Mouse (Mus musculus): ENCODE data around the gene Slamf6.
"Not testable (repeated sequence)": the region's sequence is repeated elsewhere in the genome, so short reads cannot be mapped to it uniquely, and the experiment has no call there.

Gene Slamf6

DNA sequence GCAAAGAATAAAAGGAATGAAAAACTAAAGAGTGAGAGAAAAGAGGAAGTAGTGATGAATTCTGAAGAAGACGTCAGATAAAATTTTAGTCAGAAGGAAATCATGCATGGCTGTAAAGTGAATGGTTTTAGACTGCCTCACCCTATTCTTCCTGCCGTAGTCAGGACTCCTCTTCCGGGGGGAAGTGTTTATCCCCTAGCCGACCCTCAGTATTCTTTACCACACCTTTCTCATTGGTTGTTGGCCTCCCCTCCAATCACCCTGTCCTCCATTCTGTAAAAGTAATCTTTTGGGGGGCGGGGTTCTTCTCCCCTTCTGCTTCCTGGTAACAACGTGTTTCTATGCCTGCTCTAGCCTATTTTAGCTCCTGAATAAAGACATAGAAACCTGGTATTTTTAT is 37.8 kb downstream of the Slamf6 start:
- DNase-seq (ENCODE audit: extremely low spot score, low spot score): no peak

DNA sequence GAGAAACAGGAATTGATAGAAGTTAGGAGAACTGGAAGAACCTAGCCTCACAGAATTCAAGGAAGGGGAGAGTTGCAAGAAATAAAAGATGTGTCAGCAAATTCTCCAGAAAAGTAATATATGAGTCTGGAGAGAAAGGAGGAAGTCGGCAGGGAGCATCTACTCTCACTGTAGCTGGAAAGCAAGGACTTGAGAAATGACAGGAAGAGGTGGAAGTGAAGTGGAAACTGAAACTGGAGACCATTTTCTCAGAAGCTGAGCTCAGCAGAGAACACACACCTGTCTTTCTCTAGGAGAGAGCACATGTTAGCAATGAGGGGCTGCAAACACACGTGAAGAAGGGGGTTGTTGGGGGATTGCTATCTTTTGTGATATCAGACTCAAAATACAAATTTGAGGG is 40.1 kb downstream of the Slamf6 start:
- DNase-seq (ENCODE audit: extremely low spot score, low spot score): no peak

DNA sequence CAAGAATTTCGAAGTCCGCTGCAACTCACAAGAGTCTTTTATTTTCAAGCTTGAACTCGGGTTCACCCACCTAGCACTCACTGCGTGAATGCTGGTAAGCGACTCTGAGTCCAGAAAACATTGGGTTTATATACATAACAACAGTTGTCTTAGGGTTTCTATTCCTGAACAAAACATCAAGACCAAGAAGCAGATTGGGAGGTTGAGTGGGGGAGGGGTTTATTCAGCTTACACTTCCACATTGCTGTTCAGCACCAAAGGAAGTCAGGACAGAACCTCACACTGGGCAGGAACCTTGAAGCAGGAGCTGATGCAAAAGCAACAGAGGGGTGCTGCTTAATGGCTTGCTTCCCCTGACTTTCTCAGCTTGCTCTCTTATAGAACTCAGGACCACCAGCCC is 43.4 kb downstream of the Slamf6 start:
- DNase-seq (ENCODE audit: extremely low spot score, low spot score): no peak

DNA sequence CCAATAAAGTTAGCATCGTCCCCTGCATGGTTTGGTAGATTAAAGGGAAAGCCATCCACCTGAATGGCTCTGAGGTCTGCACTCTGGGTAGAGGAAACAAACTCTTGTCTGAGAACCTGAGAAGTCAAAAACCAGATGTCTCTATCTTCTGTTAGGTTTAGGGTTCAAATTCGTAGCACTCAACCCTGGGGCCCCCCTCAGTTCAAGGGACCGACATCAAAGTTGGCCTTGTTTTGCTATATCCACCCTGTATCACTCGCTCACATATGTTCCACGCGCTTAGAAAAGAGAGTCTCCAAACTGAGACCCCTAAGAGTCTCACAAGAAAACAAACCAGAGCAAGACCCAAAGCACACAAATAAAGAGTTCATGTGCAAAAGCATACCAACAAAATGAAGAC is 44.4 kb downstream of the Slamf6 start:
- no peak for DNase-seq (ENCODE audit: extremely low spot score, low spot score)

DNA sequence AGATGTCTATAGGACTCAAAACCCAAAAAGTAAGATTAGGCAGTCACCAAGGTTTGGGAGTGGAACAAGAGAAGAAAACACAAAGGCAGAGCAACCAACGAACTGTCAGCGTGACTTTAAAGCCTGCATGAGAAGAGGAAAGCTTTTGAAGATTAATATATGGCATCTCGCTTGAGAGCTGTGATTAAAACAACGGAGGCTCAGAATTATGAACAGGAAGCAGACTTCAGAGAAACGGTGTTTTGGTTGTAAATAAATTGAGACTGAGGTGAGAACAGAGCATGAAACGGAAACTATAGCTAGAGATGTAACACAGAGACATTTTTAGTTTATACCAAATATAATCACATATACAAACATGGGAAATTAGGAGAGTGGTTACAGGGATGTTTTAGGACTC is 46.3 kb downstream of the Slamf6 start:
- no peak for DNase-seq (ENCODE audit: extremely low spot score, low spot score)

DNA sequence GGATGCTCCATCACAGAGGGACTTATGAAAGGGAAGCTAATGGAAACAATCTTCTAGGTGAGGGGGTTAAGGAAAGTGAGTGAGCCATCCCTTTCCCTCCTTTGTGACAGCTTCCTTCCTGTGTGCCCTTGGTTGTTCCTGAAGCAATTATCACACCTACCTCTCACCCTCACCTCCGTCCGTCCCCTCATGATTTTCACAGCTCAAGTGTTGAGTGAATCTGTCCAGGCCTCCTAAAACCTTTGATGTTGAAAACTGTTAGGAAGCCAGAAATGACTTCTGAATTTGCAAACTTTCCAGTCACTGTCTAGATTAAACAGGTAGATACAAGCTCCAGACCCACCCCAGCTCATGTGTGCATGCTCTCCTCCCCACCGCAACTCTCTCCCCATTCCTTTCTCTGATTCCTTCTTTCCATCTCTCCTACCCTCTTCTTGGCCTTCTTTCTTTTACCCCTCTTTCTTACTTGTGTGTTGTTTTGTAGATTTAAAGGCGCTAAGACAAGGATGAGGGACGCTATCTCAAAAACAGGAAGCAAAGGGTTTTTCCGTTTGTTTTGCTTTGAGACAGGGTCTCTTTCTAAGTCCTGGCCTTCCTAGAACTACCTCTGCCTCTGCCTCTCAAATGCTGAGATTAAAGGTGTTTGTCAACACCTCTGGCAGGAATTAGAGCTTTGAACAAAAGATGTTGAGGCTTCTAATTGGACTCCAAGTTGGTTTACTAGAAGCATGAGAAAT is 48.9 kb downstream of the Slamf6 start:
- DNase-seq (ENCODE audit: extremely low spot score, low spot score): no peak

DNA sequence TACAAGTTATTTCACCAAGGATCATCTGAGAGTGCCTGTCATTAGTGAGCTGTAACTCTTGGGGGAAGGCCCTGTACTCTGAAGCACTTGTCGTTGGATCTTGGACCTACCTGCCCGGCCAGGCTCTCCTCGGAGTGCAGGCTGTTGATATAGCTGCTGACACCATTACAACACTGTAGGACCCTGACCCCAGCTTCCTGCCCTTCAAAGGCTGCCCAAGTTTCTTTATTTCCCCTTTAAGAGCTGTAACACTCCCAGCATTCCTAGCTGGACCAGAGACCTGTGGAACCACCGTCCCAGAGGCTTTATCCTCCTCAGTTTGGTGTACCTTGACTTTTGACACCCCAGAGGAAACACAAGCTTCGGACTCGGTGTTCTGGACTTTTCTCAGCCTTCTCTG is 51.9 kb downstream of the Slamf6 start:
- DNase-seq (ENCODE audit: extremely low spot score, low spot score): no peak

DNA sequence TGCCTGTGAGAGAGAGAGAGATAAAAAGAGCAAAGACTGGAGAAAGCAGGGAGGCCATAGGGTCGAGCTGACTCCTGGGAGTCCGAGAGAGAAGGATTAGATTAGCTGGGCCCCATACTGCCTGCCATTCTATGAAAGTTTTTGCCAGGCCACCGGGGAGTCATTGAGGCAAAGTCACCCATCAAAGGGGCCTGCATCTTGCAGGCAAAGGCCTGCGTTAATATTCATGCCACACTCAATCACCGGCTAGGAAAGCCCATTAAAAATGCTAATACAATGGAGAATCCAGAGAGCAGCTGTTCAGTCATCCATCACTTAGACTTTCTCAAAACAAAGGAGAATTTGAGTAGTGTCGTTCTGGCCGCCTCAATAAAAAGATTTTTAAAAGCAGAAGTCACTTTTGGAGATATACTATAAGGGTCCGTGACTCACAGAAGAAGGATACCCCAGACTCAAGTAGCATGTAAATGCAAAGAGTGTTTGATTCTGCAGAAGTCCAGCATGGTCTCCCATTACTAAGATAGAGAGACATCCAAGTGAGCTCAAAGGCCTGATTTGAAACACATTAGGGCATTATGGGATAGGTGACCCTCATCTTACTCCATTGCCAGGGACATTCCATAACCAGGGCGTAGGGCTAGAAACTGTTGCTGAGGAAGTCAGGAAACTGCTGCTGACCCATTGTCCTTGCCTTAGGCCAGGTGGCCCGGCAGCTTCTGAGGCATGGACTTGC is 53.7 kb downstream of the Slamf6 start:
- peak; percentile 30 for DNase-seq (ENCODE audit: extremely low spot score, low spot score)

DNA sequence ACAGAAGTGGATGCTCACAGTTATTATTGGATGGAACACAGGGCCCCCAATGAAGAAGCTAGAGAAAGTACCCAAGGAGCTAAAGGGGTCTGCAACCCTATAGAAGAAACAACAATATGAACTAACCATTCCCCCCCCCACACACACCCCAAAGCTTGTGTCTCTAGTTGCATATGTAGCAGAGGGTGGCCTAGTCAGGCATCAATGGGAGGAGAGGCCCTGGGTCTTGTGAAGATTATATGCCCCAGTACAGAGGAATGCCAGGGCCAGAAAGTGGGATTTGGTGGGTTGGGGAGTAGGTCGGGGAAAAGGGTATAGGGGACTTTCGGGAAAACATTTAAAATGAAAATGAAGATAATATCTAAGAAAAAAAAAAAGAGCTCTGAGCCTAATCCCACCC is 57.0 kb downstream of the Slamf6 start:
- not testable (repeated sequence) for DNase-seq (ENCODE audit: extremely low spot score, low spot score)

DNA sequence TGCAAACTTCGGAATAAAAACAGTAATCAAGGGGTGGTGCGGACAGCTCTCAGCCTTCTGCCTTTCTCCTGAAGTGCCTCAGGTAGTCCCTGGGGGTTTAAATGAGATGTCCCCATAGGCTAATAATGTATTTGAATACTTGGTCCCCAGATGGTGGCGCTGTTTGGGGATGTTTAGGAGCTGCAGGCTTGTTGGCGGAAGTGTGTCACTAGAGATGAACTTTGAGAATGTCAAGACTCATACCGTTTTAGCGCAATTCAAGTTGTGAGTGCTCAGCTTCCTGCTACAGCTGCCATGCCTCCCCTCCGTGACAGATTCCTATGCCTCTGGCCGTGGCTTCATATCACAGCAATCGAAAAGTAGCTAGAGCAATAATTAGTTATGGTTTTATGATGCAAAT is 58.1 kb downstream of the Slamf6 start:
- DNase-seq (ENCODE audit: extremely low spot score, low spot score): no peak

DNA sequence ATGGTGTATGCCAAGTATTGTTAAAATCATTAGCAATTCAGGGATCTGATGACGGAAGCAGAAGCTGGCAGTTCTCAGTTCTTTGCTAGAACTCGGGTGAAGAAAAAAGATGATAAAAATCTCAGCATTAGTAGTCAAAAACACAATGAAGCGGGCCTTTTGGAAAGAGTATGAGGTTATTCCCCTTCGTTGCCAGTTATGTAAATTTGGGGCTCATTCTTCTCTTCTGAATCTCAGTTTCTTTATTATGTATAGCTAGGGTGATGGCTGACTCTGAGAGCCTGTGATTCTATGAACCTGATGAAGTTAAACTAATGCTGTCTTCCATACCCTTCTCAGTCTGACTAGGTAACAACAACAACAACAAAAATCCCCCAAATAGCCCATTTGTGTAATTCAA is 58.5 kb downstream of the Slamf6 start:
- DNase-seq (ENCODE audit: extremely low spot score, low spot score): no peak

DNA sequence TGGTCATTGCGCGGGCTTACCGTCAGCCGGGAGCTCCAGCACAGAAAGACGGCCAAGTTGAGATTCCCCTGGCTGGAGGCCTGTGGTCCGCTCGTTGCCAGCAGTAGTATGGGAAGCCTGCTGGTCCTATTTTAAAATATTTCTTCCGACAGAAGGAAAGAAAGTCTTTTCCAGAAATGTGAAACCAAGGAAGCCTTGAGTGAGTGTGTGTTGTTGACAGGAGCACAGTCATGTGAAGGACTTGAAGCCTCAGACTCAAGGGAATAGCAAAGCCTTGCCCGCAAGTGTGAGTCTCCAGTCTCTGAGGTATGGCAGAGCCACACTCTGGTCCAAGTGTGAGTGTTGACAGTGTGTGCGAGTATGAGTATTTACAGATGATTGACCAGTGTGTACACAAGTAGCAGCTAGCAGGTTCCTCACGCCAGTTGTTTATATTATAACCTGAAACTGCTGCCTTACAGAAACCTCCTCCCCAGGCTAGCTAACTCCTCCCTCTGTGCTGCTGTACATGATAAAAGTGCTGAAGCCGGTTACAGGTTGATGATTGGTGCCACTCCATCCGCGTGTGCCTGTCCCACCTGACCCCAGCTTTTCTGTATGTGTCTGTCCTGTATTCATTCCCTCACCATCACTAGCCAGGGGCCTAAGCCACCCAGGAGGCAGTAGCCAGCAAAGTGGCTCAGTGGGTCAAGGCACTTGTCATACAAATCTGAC is 59.7 kb downstream of the Slamf6 start:
- DNase-seq (ENCODE audit: extremely low spot score, low spot score): no peak

DNA sequence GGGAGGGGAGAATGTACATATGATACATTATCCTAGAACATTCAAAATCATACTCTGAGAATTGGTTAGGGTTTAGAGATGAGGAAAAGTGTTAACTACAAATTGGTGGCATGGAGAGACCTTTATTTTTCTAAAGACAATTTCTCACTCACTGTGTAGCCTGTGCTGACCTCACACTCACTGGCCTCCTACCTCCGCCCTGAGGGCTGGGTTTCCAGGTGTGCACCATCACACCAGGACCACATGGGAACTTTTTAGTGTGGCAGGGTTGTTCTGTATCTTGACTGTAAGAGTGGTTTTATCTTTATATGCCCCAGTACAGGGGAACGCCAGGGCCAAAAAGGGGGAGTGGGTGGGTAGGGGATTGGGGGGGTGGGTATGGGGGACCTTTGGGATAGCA is 60.6 kb downstream of the Slamf6 start:
- no peak for DNase-seq (ENCODE audit: extremely low spot score, low spot score)

DNA sequence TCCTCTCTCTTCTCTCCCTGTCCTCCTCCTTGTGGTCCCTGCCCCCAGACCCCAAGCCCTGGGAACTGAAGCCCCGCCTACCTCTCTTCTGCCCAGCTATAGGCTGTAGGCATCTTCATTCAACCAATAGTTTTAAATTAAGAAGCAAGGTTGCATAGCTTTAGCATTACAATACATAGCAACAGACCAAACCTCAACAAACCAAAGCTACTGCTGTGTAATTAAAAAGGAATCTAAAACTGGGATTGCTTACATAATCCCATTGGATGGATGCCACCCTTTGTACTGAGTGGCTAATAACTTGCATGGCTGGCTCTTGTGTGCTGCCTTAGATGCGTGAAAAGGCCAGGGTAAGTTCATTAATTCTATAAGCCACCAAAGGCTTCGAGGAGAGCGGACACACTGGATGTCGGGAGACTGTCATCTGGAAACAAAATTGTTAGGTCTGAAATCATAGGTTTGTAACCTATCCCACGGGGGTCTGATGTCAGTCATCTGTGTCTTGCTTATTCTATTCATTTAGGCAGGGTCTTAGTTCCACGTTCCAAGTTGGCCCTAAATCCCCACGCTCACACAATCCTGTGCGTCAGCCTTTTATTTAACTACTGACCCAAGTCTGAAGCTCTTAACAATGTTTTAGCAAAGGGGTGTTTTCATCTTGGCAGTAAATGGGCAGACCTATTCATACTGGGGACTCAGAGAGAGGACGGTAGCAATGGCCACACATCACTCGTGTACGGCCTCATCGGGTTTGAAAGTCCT is 62.8 kb downstream of the Slamf6 start:
- DNase-seq (ENCODE audit: extremely low spot score, low spot score): no peak

DNA sequence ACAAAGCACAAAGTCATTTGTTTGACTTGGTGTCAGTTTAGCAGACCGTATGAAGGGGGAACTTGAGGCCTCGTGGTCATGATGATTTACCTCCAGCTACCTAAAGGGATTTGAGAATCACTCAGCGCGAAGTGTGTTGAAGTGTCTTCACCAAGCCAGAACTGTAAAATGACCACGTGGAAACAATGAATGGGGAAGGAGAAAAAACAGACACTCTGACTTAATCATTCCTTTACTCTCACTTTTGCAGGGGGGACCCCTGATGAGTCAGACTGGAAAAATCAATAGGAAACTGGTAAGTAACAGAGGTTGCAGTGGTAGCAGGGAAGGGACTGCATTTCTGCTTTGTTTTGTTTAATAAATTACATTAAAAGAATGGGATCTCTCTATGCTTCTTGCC is 64.9 kb downstream of the Slamf6 start:
- no peak for DNase-seq (ENCODE audit: extremely low spot score, low spot score)

DNA sequence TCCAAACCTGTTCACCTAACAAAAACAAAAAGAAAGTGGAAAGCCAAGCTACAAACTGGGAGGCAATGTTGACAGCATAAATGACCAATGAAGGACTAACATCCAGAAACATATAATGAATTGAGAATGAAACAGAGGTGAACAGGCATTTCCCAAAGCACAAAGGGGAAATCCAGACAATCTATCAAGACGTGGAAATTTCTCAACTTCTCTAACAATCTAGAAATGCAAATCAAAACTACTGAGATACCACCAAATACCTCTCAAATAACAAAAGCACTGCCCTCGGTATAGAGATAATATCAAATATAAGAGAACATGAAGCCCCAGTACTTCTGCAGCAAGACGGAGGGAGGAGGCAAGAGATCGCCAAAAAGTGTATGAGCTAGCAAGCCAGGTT is 65.4 kb downstream of the Slamf6 start:
- no peak for DNase-seq (ENCODE audit: extremely low spot score, low spot score)

DNA sequence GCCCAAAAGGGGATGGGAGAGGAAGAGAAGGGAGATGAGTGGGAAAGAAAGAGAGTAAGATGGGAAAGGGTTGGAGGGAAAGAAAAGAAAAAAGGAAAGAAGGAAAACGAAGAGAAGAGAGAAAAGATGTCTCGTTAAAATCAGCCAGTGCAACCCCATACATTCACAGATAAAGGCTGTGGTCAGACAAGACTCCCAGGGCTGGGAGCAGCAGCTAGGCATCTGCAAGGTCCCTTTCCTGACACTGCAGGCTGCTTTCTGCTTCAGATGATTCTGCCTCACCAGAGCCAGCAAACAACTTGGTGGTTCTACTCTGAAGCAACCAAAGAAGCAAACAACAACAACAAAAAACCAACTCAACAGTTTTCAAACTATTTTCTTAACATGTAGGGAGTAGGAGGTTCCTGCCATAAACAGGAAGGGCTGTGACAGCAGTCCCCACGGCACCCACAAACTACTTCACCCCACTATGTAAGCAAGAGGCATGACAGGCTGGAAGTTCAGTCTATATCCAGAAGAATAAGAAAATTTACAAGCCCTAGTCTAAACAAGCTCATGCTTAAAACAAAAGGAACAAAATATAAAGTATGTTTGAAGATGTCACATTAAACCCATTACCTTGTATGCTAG is 66.2 kb downstream of the Slamf6 start:
- DNase-seq (ENCODE audit: extremely low spot score, low spot score): no peak

DNA sequence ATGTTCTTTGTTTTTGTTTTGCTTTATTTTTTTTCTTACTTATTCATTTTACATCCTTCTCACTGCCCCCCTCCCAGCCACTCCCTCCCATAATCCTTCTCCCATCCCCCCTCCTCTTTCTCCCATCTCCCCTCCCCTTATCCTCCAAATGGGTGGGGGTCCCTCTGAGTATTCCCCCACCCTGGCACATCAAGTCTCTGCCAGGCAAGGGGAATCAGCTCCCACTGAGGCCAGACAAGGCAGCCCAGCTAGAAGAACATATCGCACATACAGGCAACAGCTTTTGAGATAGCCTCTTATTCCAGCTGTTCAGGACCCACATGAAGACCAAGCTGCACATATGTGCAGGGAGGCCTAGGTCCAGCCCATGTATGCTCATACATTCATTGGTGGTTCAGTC is 66.8 kb downstream of the Slamf6 start:
- DNase-seq (ENCODE audit: extremely low spot score, low spot score): no peak

DNA sequence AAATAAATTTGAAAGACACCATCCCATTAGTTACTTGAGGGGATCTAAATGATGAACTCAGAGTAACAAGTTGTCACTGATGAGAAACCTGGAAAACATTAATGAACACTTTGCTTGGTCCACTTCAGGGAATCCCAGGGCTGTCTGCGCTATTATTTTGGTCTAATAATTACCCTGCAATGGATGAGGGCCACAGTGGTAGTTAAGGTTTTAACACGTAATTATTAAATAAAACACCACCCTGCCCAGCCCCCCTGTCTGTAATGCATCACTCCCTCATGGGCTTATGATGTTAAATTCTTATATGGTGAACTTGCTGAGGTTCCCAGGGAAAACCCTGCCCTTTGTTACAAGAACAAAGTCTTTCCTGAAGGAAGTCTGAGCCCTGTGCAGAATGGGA is 74.6 kb downstream of the Slamf6 start:
- no peak for DNase-seq (ENCODE audit: extremely low spot score, low spot score)

DNA sequence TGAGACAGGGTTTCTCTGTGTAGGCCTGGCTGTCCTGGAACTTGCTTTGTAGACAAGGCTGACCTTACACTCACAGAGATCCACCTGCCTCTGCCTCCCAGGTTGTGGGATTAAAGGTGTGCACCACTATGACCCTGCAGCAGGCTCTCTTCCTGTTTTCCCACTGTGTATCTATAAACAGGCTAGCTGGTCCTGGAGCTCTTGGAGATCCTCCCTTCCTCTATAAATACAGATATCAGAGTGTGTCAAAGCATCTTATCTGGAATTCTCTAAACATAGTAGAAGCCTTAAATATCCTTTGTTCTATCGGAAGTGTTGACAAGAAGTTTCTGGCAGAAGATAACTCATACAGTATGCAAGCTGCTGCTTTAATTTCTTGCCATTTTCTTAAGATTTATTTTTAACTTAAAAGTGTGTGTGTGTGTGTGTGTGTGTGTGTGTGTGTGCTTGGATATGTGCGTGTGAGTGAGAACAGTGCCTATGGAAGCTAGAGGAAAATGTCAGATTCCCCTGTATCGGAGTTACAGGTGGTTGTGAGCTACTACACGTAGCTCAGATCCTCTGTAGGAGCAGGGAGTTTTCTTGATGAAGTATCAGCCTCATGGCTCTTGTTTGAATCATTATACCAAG is 75.7 kb downstream of the Slamf6 start:
- no peak for DNase-seq (ENCODE audit: extremely low spot score, low spot score)

DNA sequence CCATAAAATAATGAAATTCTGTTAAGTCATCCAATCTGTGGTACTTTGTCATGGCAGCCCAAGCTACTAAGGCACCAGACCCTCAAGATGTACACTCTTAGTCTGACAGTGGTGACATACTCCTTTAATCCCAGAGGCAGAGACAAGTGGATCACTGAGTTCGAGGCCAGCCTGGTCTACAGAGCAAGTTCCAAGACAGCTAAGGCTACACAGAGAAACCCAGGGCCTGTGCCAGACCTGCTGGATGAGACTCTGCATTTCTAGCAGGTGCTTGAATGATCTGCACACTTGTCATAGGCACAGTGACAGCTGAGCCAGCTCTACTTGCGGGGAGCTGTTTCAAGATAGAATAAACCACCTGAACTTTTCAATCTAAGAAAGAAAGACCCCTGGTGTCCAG is 77.2 kb downstream of the Slamf6 start:
- no peak for DNase-seq (ENCODE audit: extremely low spot score, low spot score)

All from neural tube, embryonic 10.5 days (tissue).